Mouse (Mus musculus): Measurements from ENCODE around the gene Rpl9.

Rpl9 gene

DNA sequence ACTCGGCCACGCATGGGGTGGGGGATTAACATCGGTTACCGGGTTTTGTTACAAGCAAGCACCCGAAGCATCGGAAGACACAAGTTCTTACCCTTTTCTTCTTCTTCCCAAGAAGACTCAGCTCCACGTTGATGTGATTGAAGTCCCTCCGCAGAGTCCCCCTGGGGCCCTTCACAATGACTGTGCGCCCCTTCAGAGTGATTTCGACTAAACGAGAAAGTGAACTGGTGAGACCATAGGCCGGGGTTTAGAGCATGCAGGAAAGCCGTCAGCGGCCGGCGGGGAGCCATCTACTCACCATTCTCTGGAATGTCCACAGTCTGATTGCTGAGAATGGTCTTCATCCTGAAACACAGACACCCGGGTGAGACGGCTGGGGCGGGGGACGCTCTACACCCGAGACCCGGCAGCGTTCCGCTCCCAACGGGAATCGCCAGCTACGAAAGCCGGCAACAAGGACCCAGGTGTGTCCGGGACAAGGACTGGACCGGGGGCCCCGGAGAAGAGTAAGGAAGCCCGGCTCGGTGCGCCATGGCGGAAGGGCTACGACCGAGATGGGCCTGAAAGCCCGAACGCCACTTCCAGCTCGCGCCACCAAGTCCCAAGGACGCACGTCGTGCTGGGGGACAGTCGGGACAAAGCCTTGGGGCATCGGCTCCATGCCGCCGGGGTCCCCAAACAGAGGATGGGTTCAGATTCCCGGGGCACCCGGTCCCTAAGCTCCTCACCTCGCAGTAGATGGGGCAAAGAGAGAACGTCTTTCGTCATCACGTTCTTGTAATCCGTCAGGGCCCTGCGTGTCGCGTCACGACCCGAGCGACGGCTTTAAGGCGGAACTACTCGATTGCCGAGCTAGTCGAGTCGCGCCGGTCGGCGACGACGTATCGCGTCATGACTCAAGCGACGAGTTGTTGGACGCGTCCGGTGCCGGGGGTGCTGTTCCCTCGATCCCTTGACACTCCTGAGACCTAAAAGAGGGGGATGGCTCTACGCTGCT, at the start of gene Rpl9, which contains the start of gene Lias:
Gene Rpl9 (minus strand): TSS at position 797 of the 997 bp plus-strand sequence.
Gene Lias (plus strand): TSS at position 850 of the 997 bp plus-strand sequence.
- DNase-seq (ENCODE audit: low read depth, low spot score) = peak; percentile 96

DNA sequence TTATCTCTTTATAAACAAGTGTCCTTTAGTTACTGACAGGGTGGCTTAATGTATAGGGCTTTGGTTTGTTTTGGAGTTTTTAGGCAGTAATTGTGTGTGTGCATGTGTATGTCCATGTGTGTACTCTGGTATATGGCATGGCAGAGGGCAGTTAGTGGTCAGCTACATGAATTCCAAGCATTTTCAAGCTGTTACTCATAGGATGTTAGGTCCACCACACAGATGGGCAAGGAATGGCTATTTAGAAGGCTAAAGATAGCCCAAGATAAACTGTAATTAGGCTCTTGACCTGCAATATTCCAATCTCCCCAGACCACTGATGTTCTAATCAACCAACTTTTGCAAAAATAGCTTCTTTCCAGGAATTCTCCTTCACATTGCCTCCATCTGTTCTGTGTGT, 46.8 kb upstream of the Rpl9 start:
- DNase-seq (ENCODE audit: low read depth, low spot score) = no peak

DNA sequence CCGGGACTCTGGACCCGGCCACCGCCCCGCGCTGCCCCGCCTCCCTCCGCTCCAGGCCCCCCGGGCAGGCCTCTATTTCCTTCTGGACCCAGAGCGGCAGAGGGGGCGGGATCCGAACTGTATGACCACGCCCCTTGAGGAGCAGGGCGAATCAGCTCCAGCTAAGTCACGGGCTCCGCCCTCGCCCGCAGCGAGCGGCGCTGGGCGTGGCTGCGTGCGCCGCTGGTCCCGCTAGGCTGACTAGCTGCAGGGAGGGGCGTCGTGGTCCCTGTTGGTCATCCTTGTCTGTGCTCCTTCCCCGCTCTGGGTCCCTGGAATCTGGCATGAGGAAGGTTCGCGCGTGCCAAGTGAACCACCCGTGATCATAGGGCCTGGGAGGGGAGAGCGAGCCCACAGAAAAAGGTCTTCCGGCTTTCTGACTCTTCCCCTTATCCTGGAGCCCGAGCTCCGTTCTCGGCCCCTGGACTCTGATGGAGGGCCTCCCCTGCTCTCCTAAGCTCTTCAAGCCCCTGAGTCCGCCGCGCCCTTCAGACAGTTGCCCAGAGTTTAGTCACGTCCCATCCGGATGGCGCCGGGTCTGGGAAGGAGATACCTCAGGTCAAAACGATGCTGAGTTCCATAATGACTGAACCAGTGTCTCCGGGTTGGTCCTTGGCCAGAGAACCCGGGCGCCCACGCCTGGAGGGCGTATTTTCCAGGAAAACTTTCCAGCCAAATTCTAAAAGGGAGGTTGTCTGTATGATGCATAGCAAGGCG, 44.7 kb upstream of the Rpl9 start, which contains the start of gene Ugdh:
Gene Ugdh (minus strand): TSS at position 144 of the 756 bp plus-strand sequence.
- DNase-seq (ENCODE audit: low read depth, low spot score) = peak; percentile 90

DNA sequence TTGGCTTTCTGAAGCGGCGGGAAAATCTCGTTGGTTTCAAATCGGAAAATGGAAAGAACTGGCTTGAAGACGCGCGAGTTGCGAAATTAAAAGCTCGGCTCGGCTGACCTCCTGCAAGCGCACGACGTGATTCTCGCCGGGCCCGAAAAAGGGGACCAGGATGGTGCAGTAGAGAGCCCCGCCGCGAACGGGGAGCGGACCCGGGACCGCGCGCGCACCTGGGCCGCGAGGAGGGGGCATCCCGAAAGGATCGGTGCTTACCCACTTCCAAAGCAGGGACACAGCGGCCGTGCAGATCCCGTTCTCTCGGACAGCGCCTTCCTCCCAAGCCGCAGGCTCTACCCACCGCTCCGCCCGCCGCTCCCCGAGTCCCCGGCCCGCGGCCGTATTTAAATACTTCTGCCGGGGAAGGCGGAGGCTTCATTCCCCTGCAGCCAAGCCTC, 44.1 kb upstream of the Rpl9 start:
- no peak for DNase-seq (ENCODE audit: low read depth, low spot score)

DNA sequence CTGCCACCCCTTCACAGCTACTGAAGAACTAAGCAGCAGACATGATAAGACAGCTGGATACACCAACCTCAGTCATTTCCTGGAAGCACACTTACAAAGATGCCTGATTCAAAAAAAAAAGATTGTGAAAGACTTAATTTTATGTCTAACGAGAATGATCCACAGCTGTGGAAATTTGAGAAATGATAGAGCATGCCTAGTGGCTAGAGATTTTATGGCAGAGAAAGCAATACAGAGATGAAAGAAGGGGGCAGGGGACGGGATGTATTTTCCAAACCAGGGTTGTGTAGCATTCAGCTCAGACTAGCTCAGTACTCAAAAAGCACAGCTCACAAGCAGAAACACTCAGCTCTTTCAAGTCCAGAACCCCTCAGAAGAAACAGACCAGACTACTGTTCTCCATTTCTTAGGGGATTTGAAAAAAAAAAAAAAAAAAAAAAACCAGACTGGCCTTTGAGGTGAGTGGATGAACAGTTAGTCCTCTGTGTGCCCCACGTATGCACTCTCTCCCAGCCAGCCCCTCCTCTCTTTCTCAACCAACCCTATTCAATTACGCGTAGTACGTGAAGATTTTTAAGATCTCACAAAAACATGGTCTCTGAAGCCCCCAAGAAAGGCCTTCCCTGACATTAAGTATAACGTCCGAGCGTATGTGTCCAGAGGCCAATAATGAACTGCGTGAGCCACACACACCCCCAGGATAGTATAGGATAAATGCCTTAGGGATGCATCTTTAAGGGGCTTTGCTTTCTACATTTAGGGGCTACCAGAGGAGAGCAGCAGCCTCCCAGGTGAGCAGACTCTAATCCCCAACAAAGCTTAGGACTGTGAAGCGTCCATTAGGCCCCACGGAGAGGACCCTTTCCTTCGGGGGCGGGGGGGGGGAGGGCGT, 43.5 kb upstream of the Rpl9 start:
- DNase-seq (ENCODE audit: low read depth, low spot score) = no peak

DNA sequence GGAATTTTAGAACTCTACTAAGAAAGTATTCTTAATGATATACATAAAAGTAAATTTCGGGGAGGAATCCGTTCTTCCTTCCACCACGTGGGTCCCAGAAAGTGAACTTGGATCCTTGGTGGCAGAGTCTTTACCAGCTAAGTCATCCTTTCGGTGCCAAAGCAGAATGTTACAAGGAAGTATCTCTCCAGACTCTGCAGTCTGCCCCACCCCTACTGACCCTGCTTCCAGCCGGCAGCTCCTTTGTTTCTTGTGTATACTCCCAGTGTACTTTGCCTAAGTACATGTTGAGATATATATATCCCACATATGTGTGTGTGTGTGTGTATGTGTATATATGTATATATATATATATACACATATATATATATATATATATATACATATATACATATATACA, 38.2 kb upstream of the Rpl9 start:
- no peak for DNase-seq (ENCODE audit: low read depth, low spot score)

DNA sequence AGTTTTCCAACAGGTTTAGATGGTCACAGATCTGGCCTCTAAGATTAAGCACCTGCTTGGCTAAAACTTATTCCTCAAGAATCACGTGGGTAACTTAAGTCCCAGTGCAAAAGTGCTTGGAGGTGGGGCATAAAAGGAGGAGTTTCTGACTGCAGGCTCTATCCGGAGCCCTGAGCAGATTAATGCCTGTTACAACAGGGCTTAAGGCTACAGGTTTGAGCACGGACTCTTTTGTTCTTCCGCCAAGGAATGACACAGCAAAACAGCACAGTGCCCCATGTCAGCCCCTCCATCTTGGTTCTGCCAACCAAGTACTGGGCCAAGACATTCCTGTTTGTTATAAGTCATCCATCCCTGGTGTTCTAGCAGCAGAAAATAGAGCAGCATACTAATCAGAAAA, 37.1 kb upstream of the Rpl9 start:
- no peak for DNase-seq (ENCODE audit: low read depth, low spot score)

DNA sequence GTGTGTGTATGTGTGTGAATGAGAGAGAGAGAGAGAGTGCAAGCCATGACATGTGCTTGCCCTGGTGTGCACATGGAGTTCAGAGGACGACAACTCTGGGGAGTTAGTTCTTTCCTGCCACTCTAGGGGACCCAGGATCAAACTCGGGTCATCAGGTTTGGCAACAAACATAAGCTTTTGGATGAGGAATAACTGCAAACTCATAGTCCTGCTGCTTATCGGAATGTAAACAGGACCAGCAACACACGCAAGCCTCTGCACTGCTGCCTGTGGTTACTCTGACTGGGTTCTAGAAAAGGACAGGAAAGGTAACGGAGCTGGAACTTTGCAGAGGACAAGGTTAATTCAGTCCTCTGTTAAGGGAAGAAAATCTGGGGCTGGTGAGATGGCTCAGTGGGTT, 34.0 kb upstream of the Rpl9 start:
- no peak for DNase-seq (ENCODE audit: low read depth, low spot score)

DNA sequence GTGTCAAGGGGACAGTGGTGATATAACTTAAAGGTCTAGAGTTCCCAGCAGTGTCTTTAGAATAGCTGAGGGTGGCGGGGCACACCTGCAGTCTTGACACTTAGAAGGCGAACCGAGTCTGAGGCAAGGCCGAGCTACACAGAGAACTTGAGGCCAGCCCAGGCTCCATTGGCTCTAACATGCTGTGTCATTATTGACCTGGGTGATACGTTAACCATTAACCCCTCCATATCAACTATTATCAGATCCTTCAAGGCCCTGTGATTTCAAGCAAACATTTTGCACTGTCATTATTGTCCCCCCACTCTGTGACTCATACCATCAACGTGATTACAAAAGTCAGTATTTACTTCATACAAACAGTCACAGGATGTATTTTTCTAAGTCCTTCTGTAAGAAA, 33.0 kb upstream of the Rpl9 start:
- DNase-seq (ENCODE audit: low read depth, low spot score) = no peak

DNA sequence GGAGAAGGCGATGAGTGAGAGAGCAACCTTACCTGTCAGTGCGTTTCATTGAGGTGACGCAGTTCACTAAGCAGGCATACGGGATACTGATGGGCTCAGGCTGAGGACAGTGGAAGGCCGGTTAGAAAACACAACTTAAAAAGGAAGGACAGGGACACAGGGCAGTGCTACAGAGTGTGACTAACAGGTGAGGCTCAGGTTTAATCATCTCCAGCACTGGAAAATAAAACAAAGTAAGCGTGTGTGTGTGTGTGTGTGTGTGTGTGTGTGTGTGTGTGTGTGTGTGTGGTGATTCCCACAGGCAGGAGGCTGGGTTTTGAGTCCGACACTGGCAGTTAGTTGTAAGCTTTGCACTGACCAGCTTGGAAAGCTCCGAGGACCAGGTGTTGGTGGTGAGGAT, 31.6 kb upstream of the Rpl9 start:
- DNase-seq (ENCODE audit: low read depth, low spot score) = no peak

DNA sequence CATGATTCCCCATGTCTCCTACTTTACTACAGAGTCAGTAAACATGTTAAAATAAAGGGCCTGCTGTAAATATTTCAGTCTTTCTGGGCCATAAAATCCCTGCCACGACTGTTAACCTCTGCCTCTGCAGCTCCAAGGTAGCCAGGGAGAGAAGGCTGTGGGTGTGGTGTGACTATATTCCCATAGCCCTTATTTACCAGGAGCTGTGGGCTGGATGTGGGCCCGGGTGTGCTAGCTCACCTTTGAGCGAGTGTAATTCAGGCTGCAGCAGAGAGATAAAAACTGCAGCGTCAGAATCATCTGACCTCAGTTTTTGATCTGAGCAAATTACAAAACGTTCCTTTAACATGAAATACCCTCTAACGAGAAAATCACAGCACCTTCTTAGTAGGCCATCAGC, 29.6 kb upstream of the Rpl9 start:
- DNase-seq (ENCODE audit: low read depth, low spot score) = no peak

DNA sequence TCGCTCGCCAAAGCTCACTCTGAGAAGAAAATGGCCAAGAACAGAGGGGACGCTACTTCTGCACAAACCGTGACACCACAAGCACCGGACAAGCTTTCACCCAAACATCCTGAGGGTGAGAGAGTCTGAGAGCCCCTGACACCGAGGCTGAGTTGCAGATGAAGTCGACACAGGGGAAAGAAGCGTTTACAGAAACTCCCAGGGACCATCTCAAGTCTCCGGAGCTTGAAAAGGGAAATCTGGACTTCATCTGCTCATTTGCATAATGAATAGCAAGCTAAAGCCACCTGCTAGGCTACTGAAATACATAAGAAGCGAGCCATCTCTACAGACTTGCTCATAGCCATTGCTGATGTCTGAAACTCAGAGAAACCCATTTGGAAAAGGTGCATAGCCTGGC, 27.9 kb upstream of the Rpl9 start:
- DNase-seq (ENCODE audit: low read depth, low spot score) = no peak

DNA sequence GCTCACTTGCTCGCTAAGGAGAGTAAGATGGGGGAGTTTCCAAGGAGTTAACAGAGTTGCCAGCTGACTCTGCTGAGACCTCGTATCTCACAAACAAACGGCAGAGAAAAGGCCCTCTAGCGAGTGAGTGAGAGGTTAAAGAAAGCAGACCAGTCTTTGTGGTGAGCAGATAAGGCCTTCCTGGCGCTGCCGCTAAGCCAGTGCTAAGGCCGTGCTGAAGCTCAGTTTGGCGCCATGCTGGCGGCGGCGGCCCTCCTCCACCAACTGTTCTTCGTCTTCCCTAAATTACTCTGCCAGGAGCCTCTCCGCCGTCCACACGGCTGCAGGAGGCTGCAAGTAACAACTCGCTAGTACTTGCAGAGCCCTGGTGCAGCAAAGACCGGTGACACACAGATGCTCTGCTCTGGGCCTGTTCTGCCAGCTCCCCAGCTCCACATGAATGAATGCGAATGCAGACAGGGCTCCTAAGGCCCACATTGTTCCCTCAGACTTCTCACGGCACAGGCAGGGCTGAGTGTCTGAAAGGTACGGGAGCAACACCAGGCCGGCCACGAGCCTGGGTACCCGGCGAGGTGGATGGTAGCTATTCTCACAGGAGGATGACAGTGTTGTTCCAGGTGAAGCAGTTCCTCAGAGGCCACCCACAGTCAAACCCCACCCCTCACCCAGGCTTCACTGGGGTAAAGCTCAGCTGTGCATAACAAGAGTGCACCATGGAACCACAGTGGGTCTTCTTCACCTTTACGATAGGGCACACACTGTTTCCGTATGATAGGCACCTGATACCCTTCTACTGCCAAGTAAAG, 24.6 kb upstream of the Rpl9 start:
- no peak for DNase-seq (ENCODE audit: low read depth, low spot score)

DNA sequence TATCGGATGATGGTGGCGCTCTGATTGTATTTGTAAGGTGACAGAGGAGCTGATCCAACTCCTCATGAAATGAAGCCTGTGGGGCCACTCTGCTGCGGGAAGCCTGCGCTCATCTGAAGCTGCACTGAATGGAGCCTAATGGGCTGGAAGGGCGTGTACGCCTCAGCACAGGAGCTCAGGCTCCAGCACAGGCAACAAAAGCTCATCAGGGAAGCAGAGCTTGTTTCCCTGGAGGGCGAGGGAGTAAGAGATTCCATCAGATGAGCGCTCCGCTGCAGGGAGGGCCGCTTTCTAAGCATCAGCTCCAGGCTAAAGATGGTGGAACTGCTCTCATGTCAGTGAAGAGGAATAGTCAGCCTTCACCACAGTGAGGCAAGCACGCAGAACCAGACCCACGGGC, 16.7 kb upstream of the Rpl9 start:
- no peak for DNase-seq (ENCODE audit: low read depth, low spot score)

DNA sequence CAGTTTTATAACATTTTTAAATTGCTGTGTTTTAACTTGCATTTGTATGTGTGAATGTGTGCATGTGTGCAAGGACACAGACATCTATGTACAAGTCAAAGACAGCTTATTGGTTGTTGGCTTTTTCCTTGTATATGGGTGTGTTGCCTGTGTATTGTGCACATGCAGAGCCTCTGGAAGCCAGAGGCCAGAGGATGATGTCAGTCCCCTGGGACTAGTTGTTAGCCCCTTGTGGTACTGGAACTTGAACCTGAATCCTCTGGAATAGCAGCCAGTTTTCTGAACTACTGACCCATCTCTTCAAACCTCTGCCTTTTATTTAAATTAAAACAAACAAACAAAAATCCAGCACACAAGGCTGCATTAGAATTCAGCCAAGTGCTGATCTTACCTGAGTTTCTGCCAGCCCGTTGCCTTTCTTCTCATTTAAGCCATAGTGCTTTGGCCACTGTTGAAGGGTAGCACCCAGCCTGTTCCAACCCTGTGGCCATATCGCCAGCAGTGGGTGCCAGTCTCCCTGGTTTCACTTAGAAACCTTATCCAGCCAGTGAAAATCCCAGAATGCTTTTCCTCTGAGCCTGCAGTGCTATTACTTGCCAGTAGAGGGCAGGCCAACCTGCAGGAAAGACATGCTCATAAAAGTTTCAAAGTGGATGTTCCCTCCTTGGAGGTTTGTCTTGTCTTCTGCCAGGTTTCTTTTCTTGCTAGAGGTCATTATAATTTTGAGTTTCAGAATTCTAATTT, 10.2 kb upstream of the Rpl9 start:
- peak; percentile 75 for DNase-seq (ENCODE audit: low read depth, low spot score)

DNA sequence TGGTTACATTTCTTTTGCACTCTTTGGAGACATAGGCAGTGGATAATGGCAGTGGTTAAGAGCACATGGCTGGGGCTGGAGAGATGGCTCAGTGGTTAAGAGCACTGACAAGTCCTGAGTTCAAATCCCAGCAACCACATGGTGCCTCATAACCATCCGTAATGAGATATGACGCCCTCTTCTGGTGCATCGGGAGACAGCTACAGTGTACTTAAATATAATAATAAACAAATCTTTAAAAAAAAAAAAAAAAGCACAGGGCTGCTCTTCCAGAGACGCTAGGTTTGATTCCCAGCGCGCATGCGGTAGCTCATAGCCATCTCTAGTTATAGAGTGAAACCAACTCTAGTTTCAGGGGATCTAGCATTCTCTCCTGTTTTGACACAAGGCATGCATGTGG, 3.2 kb upstream of the Rpl9 start:
- no peak for DNase-seq (ENCODE audit: low read depth, low spot score)

DNA sequence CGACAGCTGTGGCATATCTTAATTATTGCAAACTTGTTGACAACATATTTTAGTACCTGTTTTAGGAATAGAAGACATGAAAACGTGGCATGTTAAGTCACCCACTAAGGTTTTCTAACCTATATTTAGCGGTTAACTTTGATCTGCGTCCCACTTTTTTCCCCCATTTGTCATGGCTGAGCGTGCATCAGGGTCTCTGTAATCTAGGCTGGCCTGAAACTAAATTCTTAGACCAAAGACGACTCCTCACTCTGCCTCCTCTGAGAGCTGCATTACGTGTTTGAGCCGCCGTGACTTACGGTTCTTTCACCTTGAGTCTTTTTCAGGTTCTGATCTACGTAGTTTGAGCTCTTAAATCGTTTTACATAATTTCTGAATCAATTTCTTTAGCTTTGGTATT, 509 bp upstream of the Rpl9 start:
- no peak for DNase-seq (ENCODE audit: low read depth, low spot score)

DNA sequence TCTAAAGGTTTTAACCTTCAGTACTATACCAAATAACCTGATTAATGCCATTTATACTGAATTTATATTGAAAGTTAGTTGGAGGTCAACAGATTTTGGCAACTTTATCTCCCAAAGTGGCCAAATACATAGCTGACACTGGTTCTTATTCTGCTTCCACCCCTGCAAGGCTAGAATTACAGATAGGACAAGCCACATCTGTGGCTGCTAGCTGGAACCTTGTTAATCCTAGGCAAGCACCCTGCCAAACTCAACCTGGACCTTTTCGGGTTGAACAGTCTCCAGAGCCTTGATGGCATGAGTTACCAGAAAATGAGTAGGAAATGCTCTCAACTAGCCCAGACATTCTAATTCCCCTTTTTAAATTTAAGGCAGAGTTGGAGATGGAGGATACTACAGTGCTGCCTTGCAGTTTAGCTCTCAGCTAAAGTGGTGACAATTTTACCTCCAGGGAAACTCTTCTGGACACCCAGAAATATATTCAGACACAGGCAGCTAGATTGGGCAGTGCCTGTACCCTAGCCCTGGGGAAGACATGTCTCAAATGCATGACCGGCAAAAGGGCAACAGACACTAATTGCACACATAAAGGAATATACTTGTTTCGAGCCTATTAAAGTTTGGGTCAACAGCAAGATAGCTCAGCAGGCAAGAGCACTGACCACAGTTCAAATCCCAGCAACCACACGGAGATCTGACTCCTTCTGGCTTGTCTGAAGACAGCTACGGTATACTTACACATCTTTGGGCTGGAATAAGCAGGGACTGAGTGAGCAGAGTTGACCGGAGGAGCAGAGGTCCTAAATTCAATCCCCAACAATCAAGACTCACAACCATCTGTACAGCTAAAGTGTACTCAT, 4.0 kb downstream of the Rpl9 start:
- no peak for DNase-seq (ENCODE audit: low read depth, low spot score)

DNA sequence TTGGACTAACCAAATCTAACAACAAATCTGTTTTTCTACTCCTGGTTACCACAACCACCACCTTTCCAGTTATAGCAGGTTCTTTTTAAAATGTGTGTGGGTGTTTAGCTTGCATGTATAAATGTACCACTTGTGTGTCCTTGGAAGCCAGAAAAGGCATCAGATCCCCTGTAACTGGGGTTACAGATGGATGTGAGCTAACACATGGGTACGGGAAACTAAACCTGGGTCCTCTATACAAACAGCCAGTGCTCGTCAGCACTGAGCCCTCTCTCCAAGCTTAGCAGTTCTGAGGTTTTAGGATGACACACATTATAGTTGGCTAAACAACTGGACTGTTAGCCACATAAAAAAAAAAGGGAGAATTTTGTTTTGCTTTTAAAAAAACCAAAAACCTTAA, 5.5 kb downstream of the Rpl9 start:
- DNase-seq (ENCODE audit: low read depth, low spot score) = no peak

All from retina, postnatal 7 days (tissue).